Mouse (Mus musculus): ENCODE data around the gene Kalrn. TPM values are rescaled to one million over a fixed set of nuclear protein-coding genes. Genes with fewer than 3 reads are reported as not detected.
A peak's percentile ranks its signal among the peaks of the same experiment; 100 is the strongest.

Kalrn gene
- polyA plus RNA-seq, 1 experiment from 2014 or later: 44.6 TPM

GRCm38 (mm10) chr16:33937567-33937966 lies 635.8 kb downstream of the Kalrn start:
- 83% methylated on average over 8 of the region's 8 CpGs for WGBS
- H3K27me3 ChIP-seq (ENCODE audit: control insufficient read depth, insufficient read depth, low read length): no peaks in the 10 kb centered on the region
- no peak overlapping the region for H3K4me2 ChIP-seq (ENCODE audit: low read length)
- H3K9ac ChIP-seq (replicated peaks; ENCODE audit: low read length): no peak overlapping the region
- H3K4me1 ChIP-seq (ENCODE audit: control insufficient read depth, insufficient read depth, low read length): peaks cover 17% of the 10 kb centered on the region; the same call in 1 of the 2 replicates
- DNase-seq: no peak
- H3K9me3 ChIP-seq (ENCODE audit: control insufficient read depth, low read length): no peaks in the 10 kb centered on the region
- no peak overlapping the region for H3K4me3 ChIP-seq (replicated peaks; ENCODE audit: low read depth, low read length)
- H3K36me3 ChIP-seq (ENCODE audit: control insufficient read depth, insufficient read depth, low read length): no peaks in the 10 kb centered on the region
- no peak for ATAC-seq (ENCODE audit: low FRiP score, low TSS enrichment)
- no peak overlapping the region for H3K27ac ChIP-seq (replicated peaks; ENCODE audit: low read depth, low read length)

DNA sequence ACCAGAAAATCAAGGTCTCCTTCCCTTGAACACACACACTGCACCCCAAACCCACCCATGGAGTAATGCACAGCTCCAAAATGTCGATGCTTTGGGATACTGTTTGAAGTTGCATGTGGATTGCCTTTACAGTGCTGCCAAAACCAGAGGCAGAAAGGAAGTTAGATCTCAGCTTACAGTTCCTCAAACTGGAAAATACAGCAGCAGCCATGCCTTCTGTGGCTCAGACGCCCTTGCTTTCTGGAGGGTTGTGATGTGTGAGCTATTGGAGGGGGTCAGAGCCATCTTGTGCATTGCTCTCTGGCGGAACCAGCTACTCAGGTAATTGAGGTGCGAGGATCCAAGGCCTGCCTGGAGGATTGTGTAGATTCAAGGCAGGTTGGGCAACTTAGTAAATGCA lies 636.4 kb downstream of the Kalrn start:
- H3K27me3 ChIP-seq (ENCODE audit: control insufficient read depth, insufficient read depth, low read length): no peaks in the 10 kb centered on the region
- no peak overlapping the region for H3K4me3 ChIP-seq (replicated peaks; ENCODE audit: low read depth, low read length)
- ATAC-seq (ENCODE audit: low FRiP score, low TSS enrichment) (no peak), DNase-seq (no peak)
- WGBS: 90% methylated on average over 4 of the region's 4 CpGs
- no peak overlapping the region for H3K27ac ChIP-seq (replicated peaks; ENCODE audit: low read depth, low read length)
- no peak overlapping the region for H3K4me2 ChIP-seq (ENCODE audit: low read length)
- no peaks in the 10 kb centered on the region for H3K36me3 ChIP-seq (ENCODE audit: control insufficient read depth, insufficient read depth, low read length)
- no peaks in the 10 kb centered on the region for H3K9me3 ChIP-seq (ENCODE audit: control insufficient read depth, low read length)
- peaks cover 16% of the 10 kb centered on the region; the same call in 1 of the 2 replicates for H3K4me1 ChIP-seq (ENCODE audit: control insufficient read depth, insufficient read depth, low read length)
- no peak overlapping the region for H3K9ac ChIP-seq (replicated peaks; ENCODE audit: low read length)

GRCm38 (mm10) chr16:33935407-33935785 lies 637.9 kb downstream of the Kalrn start:
- Histone ChIP-seq H3K4me1 (ENCODE audit: control insufficient read depth, insufficient read depth, low read length) (peaks cover 6% of the 10 kb centered on the region; the same call in 1 of the 2 replicates), H3K27ac (replicated peaks; ENCODE audit: low read depth, low read length) (no peak overlapping the region), H3K9ac (replicated peaks; ENCODE audit: low read length) (no peak overlapping the region), H3K9me3 (ENCODE audit: control insufficient read depth, low read length) (no peaks in the 10 kb centered on the region), H3K4me3 (replicated peaks; ENCODE audit: low read depth, low read length) (no peak overlapping the region), H3K4me2 (ENCODE audit: low read length) (no peak overlapping the region), H3K27me3 (ENCODE audit: control insufficient read depth, insufficient read depth, low read length) (no peaks in the 10 kb centered on the region), H3K36me3 (ENCODE audit: control insufficient read depth, insufficient read depth, low read length) (no peaks in the 10 kb centered on the region)
- WGBS: 92% methylated on average over 6 of the region's 6 CpGs
- ATAC-seq (ENCODE audit: low FRiP score, low TSS enrichment) (no peak), DNase-seq (no peak)

DNA sequence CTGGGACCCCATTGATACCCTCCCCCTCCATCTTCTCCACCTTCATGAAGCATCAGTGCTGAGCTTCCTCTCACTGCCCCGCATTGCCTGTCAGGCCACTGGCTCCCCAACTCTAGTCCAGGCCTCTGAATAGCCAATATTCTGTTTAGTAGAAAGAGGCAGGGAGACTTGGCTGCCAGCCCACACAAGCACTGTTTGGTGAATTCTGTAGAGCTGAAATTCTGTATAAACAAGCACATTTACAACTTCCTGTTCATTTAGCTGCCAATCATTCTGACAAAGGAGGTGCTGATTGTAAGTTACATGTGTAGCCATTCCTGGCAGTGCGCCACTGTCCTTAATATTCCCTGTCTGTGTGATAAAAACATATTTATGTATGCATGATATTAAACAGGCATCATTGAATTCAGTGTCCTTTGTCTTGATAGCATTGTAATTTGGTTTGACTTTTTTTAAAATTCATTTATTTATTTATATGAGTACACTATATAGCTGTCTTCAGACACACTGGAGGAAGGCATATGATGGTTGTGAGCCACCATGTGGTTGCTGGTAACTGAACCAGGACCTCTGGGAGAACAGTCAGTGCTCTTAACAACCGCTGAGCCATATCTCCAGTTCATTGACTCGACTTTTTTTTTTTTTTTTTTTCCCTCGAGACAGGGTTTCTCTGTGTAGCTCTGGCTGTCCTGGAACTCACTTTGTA lies 638.5 kb downstream of the Kalrn start:
- H3K9ac ChIP-seq (replicated peaks; ENCODE audit: low read length): no peak overlapping the region
- no peak overlapping the region for H3K4me2 ChIP-seq (ENCODE audit: low read length)
- no peak overlapping the region for H3K4me3 ChIP-seq (replicated peaks; ENCODE audit: low read depth, low read length)
- ATAC-seq (ENCODE audit: low FRiP score, low TSS enrichment): no peak
- peaks cover 6% of the 10 kb centered on the region; the same call in 1 of the 2 replicates for H3K4me1 ChIP-seq (ENCODE audit: control insufficient read depth, insufficient read depth, low read length)
- 49% methylated on average over 5 of the region's 5 CpGs for whole genome bisulfite sequencing
- peak; percentile 73 for DNase-seq
- H3K27me3 ChIP-seq (ENCODE audit: control insufficient read depth, insufficient read depth, low read length): no peaks in the 10 kb centered on the region
- no peaks in the 10 kb centered on the region for H3K36me3 ChIP-seq (ENCODE audit: control insufficient read depth, insufficient read depth, low read length)
- H3K27ac ChIP-seq (replicated peaks; ENCODE audit: low read depth, low read length): peak overlapping the region; percentile 60; the same call in 1 of the 2 replicates
- H3K9me3 ChIP-seq (ENCODE audit: control insufficient read depth, low read length): no peaks in the 10 kb centered on the region

DNA sequence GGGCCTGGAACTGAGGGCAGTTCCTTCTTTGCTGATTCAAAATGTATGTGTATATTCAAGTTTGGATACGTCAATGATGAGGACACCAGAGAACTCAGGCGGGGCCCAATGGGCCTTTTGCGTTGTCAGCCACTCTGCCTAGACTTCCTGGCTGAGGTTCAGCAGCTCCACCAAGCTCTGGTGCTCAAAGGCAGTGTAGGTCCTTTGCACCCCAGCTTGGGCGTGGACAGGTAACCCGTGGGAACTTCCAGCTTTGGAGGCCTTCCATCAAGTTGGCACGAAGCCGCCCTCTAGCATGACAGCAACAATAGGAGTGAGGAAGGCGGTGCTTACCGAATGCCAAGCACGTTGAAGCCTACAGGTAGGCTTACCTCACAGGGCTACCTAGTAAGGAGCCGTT lies 639.9 kb downstream of the Kalrn start:
- H3K27me3 ChIP-seq (ENCODE audit: control insufficient read depth, insufficient read depth, low read length): no peaks in the 10 kb centered on the region
- no peak overlapping the region for H3K27ac ChIP-seq (replicated peaks; ENCODE audit: low read depth, low read length)
- H3K4me1 ChIP-seq (ENCODE audit: control insufficient read depth, insufficient read depth, low read length): peaks cover 6% of the 10 kb centered on the region; the same call in 1 of the 2 replicates
- no peak for DNase-seq
- no peak overlapping the region for H3K4me3 ChIP-seq (replicated peaks; ENCODE audit: low read depth, low read length)
- no peaks in the 10 kb centered on the region for H3K36me3 ChIP-seq (ENCODE audit: control insufficient read depth, insufficient read depth, low read length)
- no peak overlapping the region for H3K9ac ChIP-seq (replicated peaks; ENCODE audit: low read length)
- ATAC-seq (ENCODE audit: low FRiP score, low TSS enrichment): no peak
- no peaks in the 10 kb centered on the region for H3K9me3 ChIP-seq (ENCODE audit: control insufficient read depth, low read length)
- 94% methylated on average over 11 of the region's 11 CpGs for WGBS
- H3K4me2 ChIP-seq (ENCODE audit: low read length): no peak overlapping the region

GRCm38 (mm10) chr16:33932126-33932525 lies 641.2 kb downstream of the Kalrn start:
- DNase-seq: no peak
- Histone ChIP-seq H3K27ac (replicated peaks; ENCODE audit: low read depth, low read length) (no peak overlapping the region), H3K4me2 (ENCODE audit: low read length) (no peak overlapping the region), H3K36me3 (ENCODE audit: control insufficient read depth, insufficient read depth, low read length) (no peaks in the 10 kb centered on the region), H3K9ac (replicated peaks; ENCODE audit: low read length) (no peak overlapping the region), H3K4me1 (ENCODE audit: control insufficient read depth, insufficient read depth, low read length) (peaks cover 6% of the 10 kb centered on the region; the same call in 1 of the 2 replicates), H3K27me3 (ENCODE audit: control insufficient read depth, insufficient read depth, low read length) (no peaks in the 10 kb centered on the region), H3K4me3 (replicated peaks; ENCODE audit: low read depth, low read length) (no peak overlapping the region), H3K9me3 (ENCODE audit: control insufficient read depth, low read length) (no peaks in the 10 kb centered on the region)
- WGBS: 61% methylated on average over 5 of the region's 5 CpGs
- ATAC-seq (ENCODE audit: low FRiP score, low TSS enrichment): no peak

GRCm38 (mm10) chr16:33931682-33932081 lies 641.6 kb downstream of the Kalrn start:
- Histone ChIP-seq H3K4me2 (ENCODE audit: low read length) (no peak overlapping the region), H3K9me3 (ENCODE audit: control insufficient read depth, low read length) (no peaks in the 10 kb centered on the region), H3K27ac (replicated peaks; ENCODE audit: low read depth, low read length) (no peak overlapping the region), H3K9ac (replicated peaks; ENCODE audit: low read length) (no peak overlapping the region), H3K4me3 (replicated peaks; ENCODE audit: low read depth, low read length) (no peak overlapping the region), H3K27me3 (ENCODE audit: control insufficient read depth, insufficient read depth, low read length) (no peaks in the 10 kb centered on the region), H3K4me1 (ENCODE audit: control insufficient read depth, insufficient read depth, low read length) (peaks cover 6% of the 10 kb centered on the region; the same call in 1 of the 2 replicates), H3K36me3 (ENCODE audit: control insufficient read depth, insufficient read depth, low read length) (no peaks in the 10 kb centered on the region)
- 50% methylated on average over 2 of the region's 2 CpGs for WGBS
- no peak for ATAC-seq (ENCODE audit: low FRiP score, low TSS enrichment)
- no peak for DNase-seq

DNA sequence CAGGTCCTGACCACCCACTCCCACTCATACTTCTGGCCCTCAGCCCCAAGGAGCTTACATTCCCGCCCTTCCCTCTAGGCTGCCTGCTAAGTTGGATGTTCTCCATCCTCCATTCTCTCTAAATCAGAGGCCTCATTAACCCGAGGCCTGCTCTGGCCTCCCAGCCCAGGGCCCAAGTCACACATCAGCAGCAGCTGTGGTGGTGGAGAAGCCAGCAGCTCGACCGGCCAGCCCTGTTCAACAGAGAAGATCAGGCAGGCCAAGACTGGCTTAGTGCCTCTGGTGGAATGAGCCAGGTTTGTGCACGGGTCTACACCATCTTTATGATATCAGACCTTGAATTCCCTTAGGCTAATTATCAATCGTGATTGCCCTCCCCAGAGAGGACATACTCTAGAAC lies 642.5 kb downstream of the Kalrn start:
- peaks cover 6% of the 10 kb centered on the region; the same call in 1 of the 2 replicates for H3K4me1 ChIP-seq (ENCODE audit: control insufficient read depth, insufficient read depth, low read length)
- H3K36me3 ChIP-seq (ENCODE audit: control insufficient read depth, insufficient read depth, low read length): no peaks in the 10 kb centered on the region
- H3K4me3 ChIP-seq (replicated peaks; ENCODE audit: low read depth, low read length): no peak overlapping the region
- H3K4me2 ChIP-seq (ENCODE audit: low read length): no peak overlapping the region
- no peak overlapping the region for H3K9ac ChIP-seq (replicated peaks; ENCODE audit: low read length)
- no peaks in the 10 kb centered on the region for H3K27me3 ChIP-seq (ENCODE audit: control insufficient read depth, insufficient read depth, low read length)
- ATAC-seq (ENCODE audit: low FRiP score, low TSS enrichment): no peak
- no peak overlapping the region for H3K27ac ChIP-seq (replicated peaks; ENCODE audit: low read depth, low read length)
- DNase-seq: no peak
- 92% methylated on average over 6 of the region's 6 CpGs for WGBS
- H3K9me3 ChIP-seq (ENCODE audit: control insufficient read depth, low read length): no peaks in the 10 kb centered on the region

DNA sequence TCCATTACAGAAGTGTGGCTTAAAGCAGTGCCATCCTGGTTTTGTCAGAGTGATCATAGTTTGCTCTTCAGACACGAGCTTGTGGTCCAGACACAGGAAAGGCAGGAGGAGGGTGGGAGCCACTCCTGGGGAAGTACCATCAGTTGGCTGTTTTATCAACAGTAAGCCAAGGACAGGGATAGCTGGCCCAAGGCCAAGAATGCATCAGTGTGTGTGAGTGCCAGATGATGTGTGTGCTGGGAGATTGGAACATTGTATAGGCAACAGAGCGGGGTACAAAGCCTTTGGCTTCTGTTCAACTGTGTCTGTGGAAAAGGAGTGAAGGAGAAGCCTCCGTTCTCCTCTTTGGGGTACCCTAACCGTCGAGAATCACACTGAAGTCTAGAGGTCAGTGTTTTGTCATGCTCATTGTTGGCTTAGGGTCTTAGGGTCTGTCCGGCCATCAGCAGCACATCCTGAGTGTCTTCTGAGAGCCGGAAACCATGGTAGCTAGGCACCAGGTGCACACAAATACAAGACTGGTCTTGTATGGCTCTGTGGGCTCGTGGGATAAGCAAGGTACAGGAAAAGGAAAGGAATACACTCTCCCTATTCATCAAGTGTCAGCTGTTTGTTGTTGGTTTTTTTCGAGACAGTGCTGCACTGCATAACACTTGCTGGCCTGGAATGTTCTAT lies 644.4 kb downstream of the Kalrn start:
- DNase-seq (peak; percentile 48), ATAC-seq (ENCODE audit: low FRiP score, low TSS enrichment) (no peak)
- no peaks in the 10 kb centered on the region for H3K9me3 ChIP-seq (ENCODE audit: control insufficient read depth, low read length)
- no peaks in the 10 kb centered on the region for H3K27me3 ChIP-seq (ENCODE audit: control insufficient read depth, insufficient read depth, low read length)
- no peak overlapping the region for H3K9ac ChIP-seq (replicated peaks; ENCODE audit: low read length)
- no peaks in the 10 kb centered on the region for H3K4me1 ChIP-seq (ENCODE audit: control insufficient read depth, insufficient read depth, low read length)
- no peak overlapping the region for H3K27ac ChIP-seq (replicated peaks; ENCODE audit: low read depth, low read length)
- H3K4me3 ChIP-seq (replicated peaks; ENCODE audit: low read depth, low read length): no peak overlapping the region
- no peaks in the 10 kb centered on the region for H3K36me3 ChIP-seq (ENCODE audit: control insufficient read depth, insufficient read depth, low read length)
- WGBS: 70% methylated on average over 9 of the region's 9 CpGs
- no peak overlapping the region for H3K4me2 ChIP-seq (ENCODE audit: low read length)
